Mouse (Mus musculus) ES-Bruce4 (cell line): ENCODE data around the gene Fam120a. TPM values are rescaled to one million over a fixed set of nuclear protein-coding genes. Genes with fewer than 3 reads are reported as not detected.

Source experiments
- H3K27ac ChIP-seq: 2 replicates; pipeline ENCODE4 v1.5.1; 2012; ENCODE audit warnings: low read length, inconsistent platforms; ENCODE audit not compliant: insufficient read depth
- H3K27me3 ChIP-seq: 2 replicates; pipeline ENCODE4 v1.6.1; 2012; ENCODE audit warnings: mild to moderate bottlenecking, low read length, inconsistent platforms; ENCODE audit not compliant: control insufficient read depth, poor library complexity, insufficient read depth, severe bottlenecking
- H3K36me3 ChIP-seq: 2 replicates; pipeline ENCODE4 v1.6.1; 2012; ENCODE audit warnings: inconsistent platforms, mild to moderate bottlenecking, low read length, moderate library complexity; ENCODE audit not compliant: control insufficient read depth, poor library complexity, insufficient read depth, severe bottlenecking
- H3K4me1 ChIP-seq: one replicate; pipeline ENCODE4 v1.8.1; 2011; ENCODE audit warnings: low read length; ENCODE audit not compliant: control insufficient read depth, insufficient read depth
- H3K4me3 ChIP-seq: 2 replicates; pipeline ENCODE4 v1.5.1; 2011; ENCODE audit warnings: low read depth, mild to moderate bottlenecking, low read length
- H3K9ac ChIP-seq: 2 replicates; pipeline ENCODE4 v1.6.1; 2012; ENCODE audit warnings: low read depth, mild to moderate bottlenecking, inconsistent platforms; ENCODE audit not compliant: poor library complexity, severe bottlenecking
- H3K9me3 ChIP-seq: replicated peaks from 2 replicates; pipeline ENCODE4 v1.6.1; 2012; ENCODE audit warnings: mild to moderate bottlenecking, low read length, inconsistent platforms; ENCODE audit not compliant: control insufficient read depth, poor library complexity, insufficient read depth, severe bottlenecking
- CTCF ChIP-seq: IDR thresholded peaks from one replicate; pipeline ENCODE4 v1.8.1; 2011; ENCODE audit warnings: low read depth, low read length
- EP300 ChIP-seq: IDR thresholded peaks from 2 replicates; pipeline ENCODE4 v1.6.1; 2011; ENCODE audit warnings: low read depth, low read length; ENCODE audit not compliant: insufficient read depth
- POLR2A ChIP-seq: IDR thresholded peaks from one replicate; pipeline ENCODE4 v1.8.1; 2011; ENCODE audit warnings: low read length; ENCODE audit not compliant: insufficient read depth
- polyA plus RNA-seq: library from polyadenylated mRNA; stranded (reverse); fragments of >200 nt; gene quantifications from 2 replicates; pipeline ENCODE4 v1.2.4, GENCODE M21; 2011; ENCODE audit warnings: low read depth; ENCODE audit not compliant: missing spikeins, insufficient read depth, insufficient read length

The Fam120a gene
- polyA plus RNA-seq, 1 experiment = 96.4 TPM

DNA sequence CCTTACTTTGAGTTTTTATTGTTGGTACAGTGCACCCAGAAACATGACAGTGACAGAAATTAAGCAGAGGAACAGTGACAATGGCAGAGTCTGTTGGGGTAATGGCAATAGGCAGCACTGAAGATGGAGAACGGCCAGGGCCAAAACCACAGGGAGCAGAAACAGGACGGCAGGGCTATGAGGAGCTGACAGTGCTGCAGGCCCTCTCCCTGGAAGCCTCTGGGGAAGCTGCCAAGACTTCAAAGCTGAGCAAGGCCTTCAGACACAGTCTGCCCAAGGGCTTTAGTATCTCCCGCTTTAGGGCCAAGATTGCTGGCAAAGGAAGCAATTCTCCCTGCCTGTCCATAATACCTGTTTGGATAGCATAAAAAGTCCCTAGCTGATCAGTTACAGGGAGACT lies 33.9 kb upstream of the Fam120a start:
- H3K36me3 ChIP-seq = no peaks in the 10 kb centered on the region

DNA sequence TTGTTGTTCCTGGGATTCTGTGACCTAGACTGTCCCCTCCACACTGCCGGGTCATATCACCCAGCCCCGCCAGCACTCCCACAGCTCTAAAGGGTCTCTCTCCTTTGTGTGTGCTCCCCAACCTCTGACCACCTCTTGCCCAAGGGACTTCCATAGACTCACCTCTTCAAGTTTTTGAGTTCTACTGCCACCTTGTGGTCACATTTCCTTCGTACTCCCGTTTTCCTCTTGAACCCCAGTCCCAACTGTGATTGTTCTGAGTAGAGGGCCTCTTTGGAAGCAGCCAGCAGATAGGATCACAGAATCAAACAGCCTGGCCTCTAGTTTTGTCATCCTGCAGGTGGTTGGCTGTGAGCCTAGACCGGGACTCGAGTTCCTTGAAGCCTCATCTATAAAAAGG lies 30.8 kb upstream of the Fam120a start:
- no peaks in the 10 kb centered on the region for H3K36me3 ChIP-seq
- H3K27me3 ChIP-seq = no peaks in the 10 kb centered on the region
- no peak overlapping the region for H3K4me3 ChIP-seq
- no peak overlapping the region for H3K27ac ChIP-seq
- H3K9me3 ChIP-seq = no peaks in the 10 kb centered on the region
- TF ChIP-seq CTCF (peak; percentile 38), EP300 (no peak)
- no peaks in the 10 kb centered on the region for H3K4me1 ChIP-seq
- H3K9ac ChIP-seq = no peak overlapping the region

More for the DNA sequence above, 33.9 kb upstream of the Fam120a start:
- no peak overlapping the region for H3K4me3 ChIP-seq
- no peak overlapping the region for H3K27ac ChIP-seq
- TF ChIP-seq POLR2A (no peak), EP300 (no peak), CTCF (no peak)
- no peaks in the 10 kb centered on the region for H3K4me1 ChIP-seq
- no peaks in the 10 kb centered on the region for H3K27me3 ChIP-seq
- no peaks in the 10 kb centered on the region for H3K9me3 ChIP-seq
- no peak overlapping the region for H3K9ac ChIP-seq

DNA sequence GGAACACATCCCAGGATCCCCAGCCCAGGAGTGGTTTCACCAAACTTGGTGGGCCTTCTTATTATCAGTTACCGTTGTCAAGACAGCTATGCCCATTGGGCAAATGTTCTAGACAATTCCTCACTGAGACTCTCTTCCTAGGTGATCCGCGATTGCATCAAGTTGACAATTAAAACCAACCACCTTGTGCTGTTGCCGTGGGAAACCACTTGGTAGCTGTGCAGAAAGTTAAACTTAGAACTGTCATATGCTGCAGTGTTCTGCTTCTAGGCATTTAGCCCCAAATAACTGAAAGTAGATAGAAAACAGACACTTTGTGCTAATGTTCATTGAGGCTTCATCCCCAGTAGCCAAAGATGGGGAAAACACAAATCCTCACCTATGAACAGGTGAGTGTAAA lies 28.9 kb upstream of the Fam120a start:
- Histone ChIP-seq H3K9me3 (no peaks in the 10 kb centered on the region), H3K27ac (no peak overlapping the region), H3K27me3 (no peaks in the 10 kb centered on the region), H3K9ac (no peak overlapping the region), H3K36me3 (no peaks in the 10 kb centered on the region), H3K4me3 (no peak overlapping the region), H3K4me1 (no peaks in the 10 kb centered on the region)
- TF ChIP-seq POLR2A (no peak), CTCF (no peak), EP300 (no peak)

DNA sequence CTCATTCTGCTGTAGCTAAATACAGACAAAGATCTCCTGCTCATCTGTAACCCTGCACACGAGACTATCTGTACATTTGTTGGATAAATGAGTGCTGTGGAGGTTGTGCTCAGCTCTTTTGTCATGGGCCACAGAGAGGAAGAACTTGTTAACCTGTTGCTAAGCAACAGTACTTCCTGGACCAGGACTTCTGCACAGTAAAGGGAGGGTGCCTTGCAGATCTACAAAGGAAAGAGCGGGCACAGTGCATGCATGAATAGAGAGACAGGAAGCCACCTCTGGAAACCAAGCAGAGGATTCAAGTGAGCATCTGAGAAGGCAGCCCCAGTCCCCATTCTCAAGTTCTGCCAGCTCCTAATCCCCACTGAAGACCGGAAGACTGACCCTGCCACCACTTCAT lies 27.1 kb upstream of the Fam120a start:
- Histone ChIP-seq H3K9ac (no peak overlapping the region), H3K27ac (no peak overlapping the region), H3K36me3 (no peaks in the 10 kb centered on the region)

DNA sequence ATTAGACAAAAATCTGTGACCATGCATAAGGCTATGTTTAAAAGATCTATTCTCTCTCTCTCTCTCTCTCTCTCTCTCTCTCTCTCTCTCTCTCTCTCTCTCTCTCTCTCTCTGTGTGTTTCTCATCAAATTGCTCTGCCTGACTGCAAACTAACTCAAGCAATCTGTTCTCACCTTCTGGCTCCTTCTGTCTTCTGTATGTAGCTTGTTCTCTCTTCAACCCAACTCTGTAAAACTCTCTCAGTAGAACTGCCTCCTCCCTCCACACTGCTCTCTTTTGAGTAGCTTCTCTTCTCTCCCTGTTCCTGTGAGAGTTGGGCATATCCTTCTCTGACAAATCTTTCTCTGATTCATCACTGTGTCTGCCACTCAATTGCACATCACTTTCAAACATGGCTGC lies 25.1 kb upstream of the Fam120a start:
- Histone ChIP-seq H3K27me3 (no peaks in the 10 kb centered on the region), H3K9ac (no peak overlapping the region), H3K36me3 (no peaks in the 10 kb centered on the region), H3K9me3 (no peaks in the 10 kb centered on the region), H3K4me1 (no peaks in the 10 kb centered on the region), H3K27ac (no peak overlapping the region), H3K4me3 (no peak overlapping the region)
- TF ChIP-seq CTCF = no peak
- TF ChIP-seq EP300 = no peak
- no peak for TF ChIP-seq POLR2A

More for the DNA sequence above, 27.1 kb upstream of the Fam120a start:
- H3K4me1 ChIP-seq = no peaks in the 10 kb centered on the region
- TF ChIP-seq EP300 (no peak), POLR2A (no peak), CTCF (no peak)
- no peaks in the 10 kb centered on the region for H3K9me3 ChIP-seq
- H3K27me3 ChIP-seq = no peaks in the 10 kb centered on the region
- H3K4me3 ChIP-seq = no peak overlapping the region

DNA sequence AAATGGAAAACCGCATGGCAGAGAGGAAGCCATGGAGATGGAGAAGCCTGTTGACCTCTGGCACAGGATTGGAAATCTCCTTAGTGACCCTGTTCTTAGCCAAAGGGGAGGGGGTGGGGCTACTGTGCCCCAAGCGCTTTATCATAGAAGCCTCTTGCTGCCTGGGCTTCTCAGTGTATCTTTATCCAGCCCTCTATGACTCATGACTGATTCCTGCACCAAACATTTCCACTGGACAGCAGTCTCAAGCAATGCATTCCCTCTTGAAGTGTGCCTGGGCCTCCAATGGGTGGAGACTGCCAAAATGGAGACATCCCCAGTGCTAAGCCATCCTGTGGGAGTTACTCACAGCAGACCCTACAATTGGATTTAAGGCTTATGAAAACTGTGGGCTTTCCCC lies 22.3 kb upstream of the Fam120a start:
- Histone ChIP-seq H3K27ac (no peak overlapping the region), H3K9me3 (no peaks in the 10 kb centered on the region), H3K36me3 (no peaks in the 10 kb centered on the region), H3K4me1 (no peaks in the 10 kb centered on the region), H3K4me3 (no peak overlapping the region), H3K9ac (no peak overlapping the region), H3K27me3 (no peaks in the 10 kb centered on the region)
- TF ChIP-seq EP300 (no peak), POLR2A (no peak), CTCF (no peak)
